ENCODE assay signal across 12 mouse cellular contexts in genomic region chr11:75275035-75275434, GRCm38 (mm10).
DNase-seq lines count a peak whose midpoint lies in the region; ATAC-seq and TF ChIP-seq lines count a peak whose summit lies in the region.
"Had no signal": no experiment of that assay in that cellular context is flagged by ENCODE, and none has a peak within 500 bp of the region (broad histone marks: within the 10 kb centered on the region; RNA-seq: fewer than 3 reads in every experiment).

No protein-coding gene starts in this region.

- intact Hi-C loops in heart, postnatal 14 days (cut with DNase I), result no loop called here

- TF ChIP-seq EP300 in heart, postnatal 0 days (IDR thresholded peaks at IDR 0.05; ENCODE audit: low read depth), result no peak

- no peaks in the 10 kb centered on the region for H3K36me3 ChIP-seq in heart, postnatal 0 days (replicated peaks; ENCODE audit: control insufficient read depth, insufficient read depth, low read length)
- no peaks in the 10 kb centered on the region for H3K36me3 ChIP-seq in embryonic facial prominence, embryonic 11.5 days (replicated peaks; ENCODE audit: control insufficient read depth, insufficient read depth, low read depth, low read length)
- H3K36me3 ChIP-seq in limb, embryonic 13.5 days, result no peaks in the 10 kb centered on the region

- peak; percentile 44 for DNase-seq in embryo, embryonic 11 days
- DNase-seq in embryo, embryonic 10 days (ENCODE audit: low spot score), result no peak
- peak; percentile 87 for DNase-seq in heart, postnatal 0 days (ENCODE audit: low spot score)
- no peak for DNase-seq in heart, postnatal 14 days
- DNase-seq in embryonic facial prominence, embryonic 11.5 days (ENCODE audit: low spot score), result no peak
- DNase-seq in urinary bladder, adult 2 months (ENCODE audit: low spot score), result no peak
- DNase-seq in cerebellum, postnatal 36 days, result no peak
- DNase-seq: adrenal gland, postnatal 36 days; kidney, adult 2 months; lung, postnatal 14 days had no signal

- no peak for TF ChIP-seq CTCF in heart, postnatal 0 days (IDR thresholded peaks at IDR 0.05; ENCODE audit: low read depth)

- no peaks in the 10 kb centered on the region for H3K27me3 ChIP-seq in heart, postnatal 0 days (ENCODE audit: control insufficient read depth, insufficient read depth, low read length)
- no peaks in the 10 kb centered on the region for H3K27me3 ChIP-seq in embryonic facial prominence, embryonic 11.5 days (ENCODE audit: control insufficient read depth, insufficient read depth, low read length)
- H3K27me3 ChIP-seq in limb, embryonic 13.5 days, result no peaks in the 10 kb centered on the region

- H3K9me3 ChIP-seq in heart, postnatal 0 days (replicated peaks; ENCODE audit: control insufficient read depth, low read length), result no peaks in the 10 kb centered on the region
- H3K9me3 ChIP-seq in embryonic facial prominence, embryonic 11.5 days (replicated peaks; ENCODE audit: control insufficient read depth, low read length), result no peaks in the 10 kb centered on the region
- H3K9me3 ChIP-seq in limb, embryonic 13.5 days, result no peaks in the 10 kb centered on the region

- 0 out of 2 replicates have a peak overlapping the region, but pooled peaks have one; percentile 7 for H3K4me2 ChIP-seq in heart, postnatal 0 days (ENCODE audit: low read depth, low read length)
- no peak overlapping the region for H3K4me2 ChIP-seq in embryonic facial prominence, embryonic 11.5 days (ENCODE audit: low read depth, low read length)
- peak overlapping the region; percentile 31; the same call in 1 of the 2 replicates for H3K4me2 ChIP-seq in limb, embryonic 13.5 days (replicated peaks)

- H3K4me1 ChIP-seq in heart, postnatal 0 days (ENCODE audit: control insufficient read depth, insufficient read depth), result peaks cover 41% of the 10 kb centered on the region
- H3K4me1 ChIP-seq in embryonic facial prominence, embryonic 11.5 days (ENCODE audit: control insufficient read depth, insufficient read depth, low read length), result peaks cover 12% of the 10 kb centered on the region
- peaks cover 35% of the 10 kb centered on the region for H3K4me1 ChIP-seq in limb, embryonic 13.5 days

- no peak overlapping the region for H3K4me3 ChIP-seq in heart, postnatal 0 days (ENCODE audit: low read depth, low read length)
- no peak overlapping the region for H3K4me3 ChIP-seq in embryonic facial prominence, embryonic 11.5 days (ENCODE audit: low read depth, low read length)
- no peak overlapping the region for H3K4me3 ChIP-seq in limb, embryonic 13.5 days
- H3K4me3 ChIP-seq: myocyte had no signal

- WGBS in heart, postnatal 0 days, result 16% methylated on average over 6 of the region's 6 CpGs
- WGBS in embryonic facial prominence, embryonic 11.5 days, result 19% methylated on average over 6 of the region's 6 CpGs
- 27% methylated on average over 6 of the region's 6 CpGs for WGBS in limb, embryonic 13.5 days

- H3K9ac ChIP-seq in heart, postnatal 0 days (replicated peaks; ENCODE audit: low read depth, low read length), result peak overlapping the region; percentile 45; the same call in 1 of the 2 replicates
- H3K9ac ChIP-seq in embryonic facial prominence, embryonic 11.5 days (replicated peaks; ENCODE audit: low read length), result peak overlapping the region; percentile 15; the same call in 1 of the 2 replicates
- peak overlapping the region; percentile 31; the same call in 1 of the 2 replicates for H3K9ac ChIP-seq in limb, embryonic 13.5 days

- ATAC-seq in heart, postnatal 0 days (ENCODE audit: insufficient read depth, low read depth), result peak; percentile 80
- peak; percentile 50 for ATAC-seq in embryonic facial prominence, embryonic 11.5 days (replicated peaks; ENCODE audit: insufficient number of reproducible peaks, low FRiP score, low TSS enrichment, low read depth)
- ATAC-seq in limb, embryonic 13.5 days (ENCODE audit: low FRiP score, low read depth), result peak; percentile 55; the same call in 1 of the 2 replicates

- H3K27ac ChIP-seq in heart, postnatal 0 days (ENCODE audit: low read depth), result peak overlapping the region; percentile 85
- H3K27ac ChIP-seq in embryonic facial prominence, embryonic 11.5 days (replicated peaks; ENCODE audit: low read depth, low read length), result no peak overlapping the region
- no peak overlapping the region for H3K27ac ChIP-seq in limb, embryonic 13.5 days

Comparison
In these comparisons a context has a peak if more than half of its experiments do, and no peak if none do; other contexts are left out.
1. DNase-seq: peak in embryo, embryonic 11 days (single experiment) and heart, postnatal 0 days (single experiment); none in embryo, embryonic 10 days (single experiment), heart, postnatal 14 days (0 of 2), embryonic facial prominence, embryonic 11.5 days (single experiment), urinary bladder, adult 2 months (single experiment) and cerebellum, postnatal 36 days (0 of 2).
2. Peak in every context shown above with its lines, with median percentiles within 50 percentile points of each other: ATAC-seq and H3K9ac ChIP-seq.